Mouse (Mus musculus): ENCODE results near the gene Gm49337.

Gm49337 gene

DNA sequence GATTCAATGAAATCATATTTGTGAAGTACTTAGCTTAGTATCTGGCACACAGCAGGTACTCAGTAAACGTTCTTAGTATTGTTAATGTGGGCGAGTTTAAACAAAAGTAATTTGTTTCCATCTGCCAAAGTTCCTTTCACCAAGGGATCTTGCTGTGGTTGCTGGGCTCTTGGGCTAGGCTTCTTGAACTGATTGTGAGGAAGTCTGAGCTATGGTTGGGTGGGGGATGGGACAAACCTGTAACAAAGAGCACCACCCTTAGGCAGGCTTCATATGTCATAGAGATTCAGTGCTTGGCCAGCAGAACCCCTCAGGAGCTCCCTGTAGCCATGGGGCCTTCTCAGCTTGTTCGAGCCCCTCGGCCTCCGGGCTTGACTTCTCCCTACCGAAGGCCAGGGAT lies at the start of gene Gm49337, which contains the start of gene 1700042G07Rik:
Gene Gm49337, plus strand, starts transcription at position 313 of the 400 bp plus-strand sequence.
Gene 1700042G07Rik, plus strand, starts transcription at position 301 of the 400 bp plus-strand sequence.
- DNase-seq (ENCODE audit: low read depth, low spot score), result no peak

DNA sequence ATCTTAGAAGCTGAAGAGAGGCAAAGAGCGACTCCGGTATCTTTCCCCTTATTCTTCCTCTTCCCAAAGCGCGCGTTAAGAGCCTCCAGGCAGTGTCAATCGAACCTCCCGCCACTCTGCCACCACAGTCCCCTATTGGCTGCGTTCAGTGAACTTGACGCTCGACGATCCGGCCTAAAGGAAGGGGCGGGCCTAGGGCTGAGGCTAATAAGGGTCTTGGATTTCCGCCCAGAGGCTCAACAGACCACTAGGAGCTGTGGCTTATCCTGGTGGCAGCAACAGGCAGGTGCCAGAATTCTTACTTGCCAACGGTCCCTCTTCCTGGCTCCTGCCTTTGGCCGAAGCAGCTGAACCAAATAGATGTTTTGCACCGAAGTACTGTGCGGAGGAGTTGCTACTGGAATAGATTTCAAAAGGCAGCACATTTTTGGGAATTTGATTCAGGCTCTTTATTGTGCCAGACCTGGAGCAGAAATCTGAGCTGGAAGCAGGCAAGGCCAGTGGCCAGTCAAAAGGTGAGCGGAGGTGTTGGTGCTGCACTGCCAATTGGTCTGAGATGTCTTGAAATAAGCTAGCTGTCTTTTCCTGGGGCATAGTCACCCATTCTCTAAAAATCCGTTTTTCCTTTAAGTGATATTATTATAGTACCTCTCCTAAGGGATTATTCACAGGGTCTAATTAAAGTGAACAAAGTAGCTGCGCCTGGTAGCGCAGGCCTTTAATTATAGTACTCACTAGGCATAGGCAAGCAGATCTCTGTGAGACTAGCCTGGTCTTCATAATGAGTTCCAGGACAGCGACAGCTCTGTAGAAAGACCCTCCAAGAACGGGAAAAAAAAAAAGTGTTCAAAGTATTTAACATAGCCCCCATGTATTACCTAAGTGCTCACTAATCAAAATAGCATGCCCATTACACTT lies 49.3 kb upstream of the Gm49337 start, which contains the start of the genes Rad54l and Pomgnt1:
Gene Rad54l, minus strand, starts transcription at position 89 of the 918 bp plus-strand sequence.
Gene Pomgnt1, plus strand, starts transcription at position 239 of the 918 bp plus-strand sequence.
- peak; percentile 95 for DNase-seq (ENCODE audit: low read depth, low spot score)

DNA sequence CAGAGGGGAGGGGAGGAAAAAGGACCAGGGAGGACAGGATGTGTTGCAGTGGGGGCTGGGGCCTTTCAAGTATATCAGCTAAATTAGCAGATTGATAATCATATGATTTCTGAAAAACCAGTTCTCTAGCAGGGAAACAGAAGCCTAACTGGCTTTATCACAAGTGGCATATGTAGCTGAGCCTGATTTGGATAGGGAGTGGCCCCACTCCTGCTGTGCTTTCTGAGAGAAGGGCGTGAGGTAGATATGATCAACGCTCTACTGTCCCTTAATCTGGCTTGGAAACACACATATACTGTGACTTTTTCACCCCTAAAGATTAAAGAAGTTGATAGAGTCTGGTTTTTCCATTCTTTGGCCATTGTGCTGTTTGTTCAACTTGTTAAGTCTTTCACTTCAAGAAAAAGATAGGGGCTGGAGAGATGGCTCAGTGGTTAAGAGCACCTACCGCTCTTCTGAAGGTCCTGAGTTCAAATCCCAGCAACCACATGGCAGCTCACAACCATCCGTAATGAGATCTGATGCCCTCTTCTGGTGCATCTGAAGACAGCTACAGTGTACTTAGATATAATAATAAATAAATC lies 47.3 kb upstream of the Gm49337 start:
- no peak for DNase-seq (ENCODE audit: low read depth, low spot score)

- DNase-seq (ENCODE audit: low read depth, low spot score), result no peak
These were observed 45.2 kb upstream of the Gm49337 start for GRCm38 (mm10) chr4:116127956-116128355.

GRCm38 (mm10) chr4:116133126-116133525 lies 40.1 kb upstream of the Gm49337 start:
- no peak for DNase-seq (ENCODE audit: low read depth, low spot score)

- peak; percentile 49 for DNase-seq (ENCODE audit: low read depth, low spot score)
These were observed 38.2 kb upstream of the Gm49337 start for GRCm38 (mm10) chr4:116134990-116135389.

DNA sequence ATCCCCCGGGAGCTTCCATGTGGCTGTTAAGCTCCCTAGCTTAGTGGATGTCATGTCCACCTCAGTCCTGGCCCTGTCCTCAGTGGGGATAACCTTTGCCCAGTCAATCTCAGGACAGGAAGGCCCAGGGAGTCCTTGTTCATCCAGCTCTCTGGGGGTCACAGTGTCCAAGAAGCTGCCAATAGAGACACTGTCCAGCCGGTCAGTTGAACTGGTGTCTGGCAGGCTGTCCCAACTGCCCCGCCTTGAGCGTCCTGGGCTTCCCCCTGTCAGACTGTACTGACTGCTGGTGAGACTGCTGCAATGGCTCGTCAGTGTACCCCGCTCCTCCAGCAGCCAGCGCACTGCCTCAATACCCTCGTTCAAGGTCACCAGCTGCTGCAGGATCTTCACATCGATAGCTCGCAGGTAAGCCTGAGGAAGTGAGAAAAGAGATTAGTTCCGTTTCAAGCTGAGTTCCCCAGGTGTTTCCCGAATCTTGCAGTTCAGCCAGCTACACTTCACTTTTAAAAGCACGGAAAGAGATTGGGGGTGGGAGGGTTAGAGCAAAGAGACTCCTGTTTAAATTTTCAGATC lies 35.7 kb upstream of the Gm49337 start:
- no peak for DNase-seq (ENCODE audit: low read depth, low spot score)

- no peak for DNase-seq (ENCODE audit: low read depth, low spot score)
These were observed 32.2 kb upstream of the Gm49337 start for GRCm38 (mm10) chr4:116140801-116141574.

DNA sequence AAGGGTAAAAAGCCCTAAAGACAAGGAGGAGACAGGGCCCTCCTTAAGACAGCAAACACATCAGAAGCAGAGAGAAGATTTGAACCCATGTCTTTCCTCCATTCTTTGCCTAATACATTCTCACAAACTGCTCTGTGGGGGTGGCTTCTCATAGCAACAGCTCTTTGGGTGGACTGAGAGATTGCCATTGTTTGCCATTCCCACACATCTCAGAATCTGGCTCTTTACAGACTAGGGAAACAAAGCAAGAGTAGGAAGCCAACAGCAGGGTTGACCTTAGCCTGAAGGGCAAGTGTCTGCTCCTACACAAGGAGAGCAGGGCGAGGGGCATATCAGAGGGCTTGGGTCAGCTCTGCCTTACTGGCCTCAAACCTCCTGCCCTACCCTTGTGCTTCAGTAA lies 31.4 kb upstream of the Gm49337 start:
- DNase-seq (ENCODE audit: low read depth, low spot score), result no peak

DNA sequence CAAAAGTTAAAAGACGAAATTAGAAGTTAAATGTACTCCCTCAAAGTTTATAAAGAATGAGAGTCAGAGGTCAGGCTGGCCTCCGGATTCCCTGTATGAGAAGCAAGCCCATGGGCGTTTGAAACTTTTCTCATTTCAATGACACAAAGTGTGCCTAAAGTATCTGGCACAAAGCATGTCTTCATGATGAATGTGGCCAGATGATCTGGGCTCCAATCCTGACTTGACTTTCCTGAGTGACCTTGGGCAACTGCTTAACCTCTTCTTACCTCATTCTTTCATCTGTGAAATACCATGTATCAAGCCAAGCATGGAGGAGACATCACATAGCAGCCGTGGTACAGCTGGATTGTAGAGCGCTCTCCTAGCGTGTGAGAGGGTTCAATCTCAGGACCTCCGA lies 30.9 kb upstream of the Gm49337 start:
- DNase-seq (ENCODE audit: low read depth, low spot score), result no peak

GRCm38 (mm10) chr4:116143317-116143811 lies 29.8 kb upstream of the Gm49337 start:
- DNase-seq (ENCODE audit: low read depth, low spot score), result no peak

GRCm38 (mm10) chr4:116143891-116144717 lies 29.1 kb upstream of the Gm49337 start:
- DNase-seq (ENCODE audit: low read depth, low spot score), result no peak

GRCm38 (mm10) chr4:116149812-116150155 lies 23.4 kb upstream of the Gm49337 start:
- DNase-seq (ENCODE audit: low read depth, low spot score), result no peak

DNA sequence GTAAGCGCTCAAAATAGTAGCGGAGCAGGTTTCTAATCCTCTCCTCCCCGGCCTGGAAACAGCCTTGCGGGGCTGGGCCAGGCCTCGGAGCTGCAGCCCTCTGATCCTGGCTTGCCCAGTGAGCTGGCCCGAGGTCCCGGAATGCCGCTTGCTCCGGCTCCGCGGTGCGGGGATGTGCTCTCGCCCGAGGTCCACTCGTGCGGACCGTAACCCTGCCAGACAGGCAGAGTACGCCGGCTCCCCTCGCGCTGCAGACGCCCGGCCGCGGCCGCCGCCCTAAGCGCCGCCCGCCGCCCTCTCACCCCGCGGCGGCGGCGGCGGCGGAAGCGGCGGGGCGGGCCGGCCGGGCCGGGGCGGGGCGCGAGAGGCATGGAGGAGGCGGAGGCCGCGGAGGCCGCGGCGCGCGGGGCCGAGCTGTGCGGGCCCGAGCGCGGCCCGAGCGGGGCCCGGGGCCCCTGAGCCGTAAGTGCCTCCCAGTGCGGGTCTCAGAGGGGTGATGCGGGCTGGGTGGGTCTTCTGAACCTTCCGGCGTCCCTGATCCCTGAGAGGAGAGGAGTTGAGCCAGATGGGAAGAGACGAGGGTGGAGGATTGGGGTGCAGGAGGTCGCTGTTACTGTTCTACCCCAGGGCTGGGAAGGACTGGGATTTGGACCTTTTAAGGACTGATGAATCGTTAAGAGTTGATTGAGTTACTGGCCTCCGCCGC lies 22.9 kb upstream of the Gm49337 start:
- peak; percentile 27 for DNase-seq (ENCODE audit: low read depth, low spot score)

DNA sequence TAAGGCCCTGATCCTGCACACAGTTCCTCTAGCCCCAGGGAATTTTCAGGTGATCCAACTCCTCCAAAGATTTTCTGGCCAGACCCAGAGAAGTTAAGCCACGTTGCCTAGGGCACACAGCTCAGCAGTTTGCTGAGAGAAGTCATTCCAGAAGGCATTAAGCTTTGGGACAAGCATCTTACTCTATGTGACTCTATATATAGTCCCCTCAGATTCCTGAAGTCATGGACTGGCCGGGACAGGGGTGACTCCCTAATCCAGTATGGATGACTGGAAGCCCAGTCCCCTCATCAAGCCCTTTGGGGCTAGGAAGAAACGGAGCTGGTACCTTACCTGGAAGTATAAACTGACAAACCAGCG lies 22.3 kb upstream of the Gm49337 start:
- no peak for DNase-seq (ENCODE audit: low read depth, low spot score)

DNA sequence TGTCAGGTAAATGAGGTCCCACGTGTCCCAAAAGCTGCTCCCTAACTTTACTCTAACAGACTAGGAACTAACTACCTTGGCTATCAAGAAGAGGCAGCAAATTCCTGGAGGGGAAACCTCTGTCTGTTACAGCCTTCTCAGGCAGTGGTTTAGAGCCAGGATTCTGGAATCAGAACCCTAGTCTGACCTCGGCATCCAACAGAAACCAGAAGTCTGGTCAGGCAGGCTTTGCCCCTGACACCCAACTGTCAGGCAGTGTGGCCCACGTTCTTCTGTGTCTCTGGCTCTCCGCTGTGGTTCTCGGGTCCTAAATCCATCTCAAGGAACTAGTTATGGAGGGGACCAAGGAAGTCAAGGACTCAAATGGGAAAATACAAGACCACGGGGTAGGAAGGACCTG lies 21.9 kb upstream of the Gm49337 start, which contains the start of gene Lurap1:
Gene Lurap1, minus strand, starts transcription at position 101 of the 400 bp plus-strand sequence.
- DNase-seq (ENCODE audit: low read depth, low spot score), result no peak

- DNase-seq (ENCODE audit: low read depth, low spot score), result no peak
These were observed 20.5 kb upstream of the Gm49337 start for GRCm38 (mm10) chr4:116152702-116153101.

DNA sequence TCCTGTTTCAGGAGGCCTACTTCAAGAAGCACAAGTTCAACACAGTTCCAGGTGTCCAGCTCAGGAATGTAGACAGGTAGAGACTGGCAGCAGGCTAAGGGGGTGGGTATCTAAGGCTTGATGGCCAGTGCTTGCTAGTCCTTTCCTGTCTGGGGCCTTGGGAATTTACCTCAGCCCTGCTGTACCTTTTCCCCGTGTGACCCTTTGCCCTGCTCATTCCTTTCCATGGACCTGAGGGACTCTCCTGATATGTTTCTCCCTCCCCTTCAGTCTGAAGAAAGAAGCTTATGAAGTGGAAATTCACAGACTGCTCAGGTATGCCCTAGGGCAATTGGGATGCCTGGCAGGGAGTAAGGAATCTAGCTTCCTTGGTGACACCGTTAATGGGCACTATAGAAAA lies 15.3 kb upstream of the Gm49337 start:
- DNase-seq (ENCODE audit: low read depth, low spot score), result no peak

- DNase-seq (ENCODE audit: low read depth, low spot score), result no peak
These were observed 13.3 kb upstream of the Gm49337 start for GRCm38 (mm10) chr4:116159912-116160311.

DNA sequence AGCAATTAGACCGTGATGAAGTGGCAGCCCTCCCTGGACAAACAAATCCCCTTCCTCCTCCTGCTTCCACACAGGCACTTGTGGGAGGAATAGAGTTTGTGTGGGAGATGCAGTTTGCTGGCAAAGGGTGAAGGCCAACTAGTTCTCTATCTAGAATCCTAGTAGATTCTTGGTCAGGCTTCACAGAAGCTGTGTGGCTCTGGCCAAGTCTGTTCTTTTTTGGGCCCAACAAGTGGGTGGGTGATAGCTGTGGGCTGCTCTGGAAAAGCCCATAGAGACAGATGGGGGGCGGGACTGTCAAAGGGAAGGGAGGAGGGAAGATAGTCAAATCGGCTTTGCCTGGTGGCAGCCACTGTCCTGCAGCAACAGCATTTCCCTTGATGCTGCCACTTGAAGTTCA lies 12.4 kb upstream of the Gm49337 start:
- DNase-seq (ENCODE audit: low read depth, low spot score), result no peak

Data from forelimb bud, embryonic 11.5 days (tissue).